Mouse (Mus musculus) G1E (cell line): ENCODE data around the gene Srgap3.

Source experiments
- CTCF ChIP-seq: IDR thresholded peaks from 2 replicates; pipeline ENCODE4 v1.5.1; 2012; ENCODE audit warnings: low read depth, low read length, inconsistent platforms, mixed read lengths
- GATA1 ChIP-seq: IDR thresholded peaks from 2 replicates; pipeline ENCODE4 v1.6.1; 2012; ENCODE audit warnings: borderline replicate concordance, low read length, inconsistent platforms, mixed read lengths
- POLR2AphosphoS5 ChIP-seq: IDR thresholded peaks from 2 replicates; pipeline ENCODE4 v1.6.1; 2012; ENCODE audit warnings: low read depth, low read length, inconsistent platforms; ENCODE audit not compliant: insufficient replicate concordance

GRCm38 (mm10) chr6:112801917-112802316 lies 145.1 kb downstream of the Srgap3 start:
- TF ChIP-seq CTCF, result no peak
- TF ChIP-seq POLR2AphosphoS5, result no peak
- TF ChIP-seq GATA1, result no peak
